Mouse (Mus musculus) lung, adult 2 months (tissue): ENCODE measurements around the gene Rpp38.

Source experiments
- CTCF ChIP-seq: fragments of 200-500 bp; IDR thresholded peaks from 2 replicates; pipeline ENCODE4 v1.5.1; 2011; ENCODE audit warnings: mild to moderate bottlenecking, low read length, control low read depth; ENCODE audit not compliant: insufficient read depth
- POLR2A ChIP-seq: fragments of 200-500 bp; IDR thresholded peaks from 2 replicates; pipeline ENCODE4 v1.6.1; 2011; ENCODE audit warnings: low read depth, mild to moderate bottlenecking, control low read depth, low read length, borderline replicate concordance; ENCODE audit errors: extremely low read depth

DNA sequence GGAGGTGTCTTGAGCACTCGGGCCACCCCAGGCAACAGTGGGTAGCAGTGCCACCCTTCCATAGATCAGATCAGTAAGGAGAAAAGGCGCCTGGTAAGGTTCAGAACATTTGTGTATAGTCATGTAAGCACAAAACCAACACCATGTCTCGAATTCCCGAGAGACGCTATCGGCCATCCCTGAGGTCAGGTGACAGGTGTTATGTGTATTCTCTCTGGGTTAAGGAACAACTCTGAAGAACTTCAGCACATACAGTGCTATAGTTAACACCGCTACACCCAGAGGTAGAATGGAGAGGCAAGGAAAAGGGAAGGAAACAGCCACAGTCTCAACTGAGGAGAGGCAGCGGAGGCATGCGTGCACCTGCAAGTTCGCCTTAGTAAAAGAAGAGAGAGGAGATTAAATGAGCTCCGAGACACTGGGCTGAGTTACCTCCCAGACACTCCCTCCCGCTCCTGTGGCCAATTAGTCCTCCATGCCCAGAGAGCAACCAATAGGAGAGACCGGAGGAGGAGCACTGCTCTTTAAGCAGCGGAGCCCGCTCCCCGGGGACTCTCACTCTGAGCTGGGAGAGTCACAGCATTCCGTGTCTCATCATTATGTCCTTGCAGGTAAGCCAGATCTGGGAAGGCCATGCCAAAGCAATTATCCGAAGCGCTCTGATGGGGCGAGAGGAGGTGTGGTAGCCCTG lies 3.3 kb upstream of the Rpp38 start, which contains the start of gene Acbd7:
- TF ChIP-seq CTCF (no peak), POLR2A (no peak)
